Mouse (Mus musculus): Measurements from ENCODE around the gene Gm11032.

- TF ChIP-seq GATA1 (IDR thresholded peaks at IDR 0.05; ENCODE audit: borderline replicate concordance, low read length) (no peak), FLI1 (IDR thresholded peaks at IDR 0.05; ENCODE audit: low read length) (no peak)
Measured at GRCm38 (mm10) chr11:4661871-4662495, 42.1 kb downstream of the Gm11032 start.
